9 mouse cellular contexts compared by ENCODE assay signal in the genomic region with DNA sequence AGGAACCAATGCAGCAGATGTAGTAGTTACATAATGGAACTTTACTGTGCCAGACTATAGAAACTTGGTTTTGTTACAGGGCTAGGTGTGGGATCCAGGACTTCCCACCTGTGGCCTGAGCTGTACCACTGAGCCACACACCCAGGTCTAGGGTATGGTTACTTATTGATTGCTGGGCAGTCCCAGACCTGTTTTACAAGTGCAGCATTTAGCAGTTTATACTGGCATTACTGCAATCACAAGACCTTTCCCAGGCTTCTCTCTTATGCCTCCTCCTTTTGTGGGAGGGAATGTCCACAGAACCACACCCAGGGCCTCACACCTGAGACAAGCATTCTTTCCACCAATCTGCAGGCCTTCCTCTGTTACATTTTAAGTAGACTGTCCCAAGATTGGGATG. TPM values are rescaled to one million over a fixed set of nuclear protein-coding genes. Genes with fewer than 3 reads are reported as not detected.
A peak's percentile ranks its signal among the peaks of the same experiment; 100 is the strongest.
DNase-seq lines count a peak whose midpoint lies in the region; ATAC-seq and TF ChIP-seq lines count a peak whose summit lies in the region.
"Had no signal": no experiment of that assay in that cellular context is flagged by ENCODE, and none has a peak within 500 bp of the region (broad histone marks: within the 10 kb centered on the region; RNA-seq: fewer than 3 reads in every experiment).

No protein-coding gene starts in this region.

- no peak for DNase-seq in heart, adult 18-20 months
- no peak for DNase-seq in G1E (ENCODE audit: low spot score)
- DNase-seq in hindbrain, embryonic 14.5 days (ENCODE audit: low spot score) = no peak
- no peak for DNase-seq in liver, postnatal 0 days
- DNase-seq in urinary bladder, adult 2 months (ENCODE audit: low spot score) = no peak
- no peak for DNase-seq in urinary bladder, postnatal 10 days (ENCODE audit: low spot score)
- no peak for DNase-seq in ovary, postnatal 14 days (ENCODE audit: low spot score)
- DNase-seq: gastrocnemius, postnatal 36 days had no signal

- peak overlapping the region; percentile 97 for H3K4me2 ChIP-seq in heart, embryonic 13.5 days
- H3K4me2 ChIP-seq in hindbrain, embryonic 14.5 days (replicated peaks) = peak overlapping the region; percentile 94
- peak overlapping the region; percentile 97 for H3K4me2 ChIP-seq in liver, postnatal 0 days (ENCODE audit: low read depth, low read length)

- H3K36me3 ChIP-seq in heart, embryonic 13.5 days = peaks cover 45% of the 10 kb centered on the region
- H3K36me3 ChIP-seq in G1E (replicated peaks) = peaks cover 57% of the 10 kb centered on the region
- peaks cover 8% of the 10 kb centered on the region for H3K36me3 ChIP-seq in hindbrain, embryonic 14.5 days (replicated peaks; ENCODE audit: control insufficient read depth, insufficient read depth)
- H3K36me3 ChIP-seq in liver, postnatal 0 days (replicated peaks; ENCODE audit: insufficient read depth, low read length) = peaks cover 31% of the 10 kb centered on the region

- no peaks in the 10 kb centered on the region for H3K9me3 ChIP-seq in heart, embryonic 13.5 days
- no peaks in the 10 kb centered on the region for H3K9me3 ChIP-seq in G1E (replicated peaks)
- no peaks in the 10 kb centered on the region for H3K9me3 ChIP-seq in hindbrain, embryonic 14.5 days (ENCODE audit: control insufficient read depth, low read length)
- H3K9me3 ChIP-seq in liver, postnatal 0 days (ENCODE audit: low read length) = no peaks in the 10 kb centered on the region

- no peak for TF ChIP-seq EP300 in liver, postnatal 0 days (IDR thresholded peaks at IDR 0.05; ENCODE audit: low read depth)

- no peak for ATAC-seq in heart, embryonic 13.5 days (ENCODE audit: extremely low read depth, insufficient number of reproducible peaks, low FRiP score, low TSS enrichment)
- no peak for ATAC-seq in G1E (ENCODE audit: extremely low read depth, insufficient number of reproducible peaks, low FRiP score, poor library complexity, severe bottlenecking)
- no peak for ATAC-seq in hindbrain, embryonic 14.5 days (ENCODE audit: low FRiP score)
- ATAC-seq in liver, postnatal 0 days = no peak

- no peak for TF ChIP-seq CTCF in G1E (IDR thresholded peaks at IDR 0.05; ENCODE audit: low read depth, low read length)
- no peak for TF ChIP-seq CTCF in liver, postnatal 0 days (IDR thresholded peaks at IDR 0.05; ENCODE audit: low read depth)

- H3K27ac ChIP-seq in heart, embryonic 13.5 days (replicated peaks) = no peak overlapping the region
- no peak overlapping the region for H3K27ac ChIP-seq in hindbrain, embryonic 14.5 days
- H3K27ac ChIP-seq in liver, postnatal 0 days (ENCODE audit: low read depth) = no peak overlapping the region

- 0 out of 2 replicates have a peak overlapping the region, but pooled peaks have one; percentile 97 for H3K4me3 ChIP-seq in heart, embryonic 13.5 days
- H3K4me3 ChIP-seq in G1E (ENCODE audit: low read depth, low read length) = peak overlapping the region; percentile 100; the same call in 1 of the 2 replicates
- H3K4me3 ChIP-seq in hindbrain, embryonic 14.5 days (replicated peaks; ENCODE audit: low read length) = no peak overlapping the region
- no peak overlapping the region; the same call in 1 of the 2 replicates for H3K4me3 ChIP-seq in liver, postnatal 0 days (ENCODE audit: low read depth, low read length)

- no peaks in the 10 kb centered on the region for H3K27me3 ChIP-seq in heart, embryonic 13.5 days (replicated peaks)
- H3K27me3 ChIP-seq in G1E (ENCODE audit: insufficient read depth, low read length) = no peaks in the 10 kb centered on the region
- H3K27me3 ChIP-seq in hindbrain, embryonic 14.5 days (ENCODE audit: control insufficient read depth, insufficient read depth, low read length) = no peaks in the 10 kb centered on the region
- no peaks in the 10 kb centered on the region for H3K27me3 ChIP-seq in liver, postnatal 0 days (ENCODE audit: insufficient read depth, low read length)

- H3K4me1 ChIP-seq in heart, embryonic 13.5 days = peaks cover 28% of the 10 kb centered on the region
- peaks cover 41% of the 10 kb centered on the region for H3K4me1 ChIP-seq in G1E (ENCODE audit: insufficient read depth, low read depth, low read length)
- H3K4me1 ChIP-seq in hindbrain, embryonic 14.5 days (replicated peaks; ENCODE audit: control insufficient read depth, insufficient read depth, low read length) = peaks cover 22% of the 10 kb centered on the region
- peaks cover 17% of the 10 kb centered on the region for H3K4me1 ChIP-seq in liver, postnatal 0 days (ENCODE audit: insufficient read depth)

- H3K9ac ChIP-seq in heart, embryonic 13.5 days = 0 out of 2 replicates have a peak overlapping the region, but pooled peaks have one; percentile 29
- H3K9ac ChIP-seq in hindbrain, embryonic 14.5 days = no peak overlapping the region
- H3K9ac ChIP-seq in liver, postnatal 0 days (replicated peaks) = no peak overlapping the region

RNA-seq across cellular contexts. Expression of gene Dnaaf2, which starts 0.8 kb away (rescaled TPM):
- polyA plus RNA-seq in heart, embryonic 13.5 days (2015; fragmentation: Nextera tagmentation; extraction: Ambion mirVana) = 6.4 and 6.8 TPM in 2 replicates
- total RNA-seq in heart, adult 18-20 months (2021) = under 1 TPM; 0.57 to 0.65 TPM
- total RNA-seq in G1E (2014; fragmentation: Nextera tagmentation) = 6.7 and 7.6 TPM in 2 replicates
- total RNA-seq in G1E (2017) = 9.8 and 11.4 TPM in 2 replicates
- polyA plus RNA-seq in G1E (2012) = 5.1 and 5.2 TPM in 2 replicates
- polyA plus RNA-seq in hindbrain, embryonic 14.5 days (2014; fragmentation: Nextera tagmentation; extraction: Ambion mirVana) = 5.7 and 7.0 TPM in 2 replicates
- 2.9 and 3.0 TPM in 2 replicates for polyA plus RNA-seq in liver, postnatal 0 days (2015; fragmentation: Nextera tagmentation; extraction: Ambion mirVana)
- 2.8 TPM in 2 replicates for polyA plus RNA-seq in urinary bladder, adult 2 months (2012; rRNA removed)

RNA-seq across cellular contexts. Expression of gene Gm49383, which starts 2.1 kb away (rescaled TPM):
- polyA plus RNA-seq in heart, embryonic 13.5 days (2015; fragmentation: Nextera tagmentation; extraction: Ambion mirVana) = 19.0 and 20.5 TPM in 2 replicates
- 1 to 10 TPM; 2.8 to 3.1 TPM for total RNA-seq in heart, adult 18-20 months (2021)
- 33.0 and 34.5 TPM in 2 replicates for total RNA-seq in G1E (2014; fragmentation: Nextera tagmentation)
- total RNA-seq in G1E (2017) = 56.1 and 82.2 TPM in 2 replicates
- polyA plus RNA-seq in G1E (2012) = 75.5 and 90.8 TPM in 2 replicates
- 12.7 and 15.3 TPM in 2 replicates for polyA plus RNA-seq in hindbrain, embryonic 14.5 days (2014; fragmentation: Nextera tagmentation; extraction: Ambion mirVana)
- polyA plus RNA-seq in liver, postnatal 0 days (2015; fragmentation: Nextera tagmentation; extraction: Ambion mirVana) = 9.1 and 10.2 TPM in 2 replicates
- polyA plus RNA-seq in urinary bladder, adult 2 months (2012; rRNA removed) = 1.3 and 2.1 TPM in 2 replicates

RNA-seq across cellular contexts. Expression of gene Gm49384, which starts 5.1 kb away (rescaled TPM):
- polyA plus RNA-seq in heart, embryonic 13.5 days (2015; fragmentation: Nextera tagmentation; extraction: Ambion mirVana) = 14.2 and 20.8 TPM in 2 replicates
- total RNA-seq in heart, adult 18-20 months (2021) = 1 to 10 TPM; 1.7 to 2.5 TPM
- total RNA-seq in G1E (2014; fragmentation: Nextera tagmentation) (40.3 and 61.3 TPM in 2 replicates), G1E (2017) (33.7 and 36.0 TPM in 2 replicates)
- polyA plus RNA-seq in G1E (2012) = not detected in 2 replicates
- 10.4 and 12.5 TPM in 2 replicates for polyA plus RNA-seq in hindbrain, embryonic 14.5 days (2014; fragmentation: Nextera tagmentation; extraction: Ambion mirVana)
- 8.3 and 9.5 TPM in 2 replicates for polyA plus RNA-seq in liver, postnatal 0 days (2015; fragmentation: Nextera tagmentation; extraction: Ambion mirVana)
- 3.6 and 4.1 TPM in 2 replicates for polyA plus RNA-seq in urinary bladder, adult 2 months (2012; rRNA removed)

RNA-seq across cellular contexts. Expression of gene Mgat2, which starts 15.0 kb away (rescaled TPM):
- 36.5 and 36.8 TPM in 2 replicates for polyA plus RNA-seq in heart, embryonic 13.5 days (2015; fragmentation: Nextera tagmentation; extraction: Ambion mirVana)
- total RNA-seq in heart, adult 18-20 months (2021) = 10 to 100 TPM; 18.6 to 20.2 TPM
- total RNA-seq in G1E (2014; fragmentation: Nextera tagmentation) (107 and 112 TPM in 2 replicates), G1E (2017) (118 and 119 TPM in 2 replicates)
- polyA plus RNA-seq in G1E (2012) = 50.7 and 61.0 TPM in 2 replicates
- 41.1 and 45.4 TPM in 2 replicates for polyA plus RNA-seq in hindbrain, embryonic 14.5 days (2014; fragmentation: Nextera tagmentation; extraction: Ambion mirVana)
- polyA plus RNA-seq in liver, postnatal 0 days (2015; fragmentation: Nextera tagmentation; extraction: Ambion mirVana) = 23.1 and 25.0 TPM in 2 replicates
- polyA plus RNA-seq in urinary bladder, adult 2 months (2012; rRNA removed) = 27.3 and 27.4 TPM in 2 replicates

RNA-seq across cellular contexts. Expression of gene Rpl36al, which starts 15.1 kb away (rescaled TPM):
- polyA plus RNA-seq in heart, embryonic 13.5 days (2015; fragmentation: Nextera tagmentation; extraction: Ambion mirVana) = 471 and 531 TPM in 2 replicates
- 100 to 1,000 TPM; 219 to 228 TPM for total RNA-seq in heart, adult 18-20 months (2021)
- total RNA-seq in G1E (2014; fragmentation: Nextera tagmentation) = 229 and 258 TPM in 2 replicates
- total RNA-seq in G1E (2017) = 1,699 and 1,905 TPM in 2 replicates
- polyA plus RNA-seq in G1E (2012) = 83.2 and 113 TPM in 2 replicates
- polyA plus RNA-seq in hindbrain, embryonic 14.5 days (2014; fragmentation: Nextera tagmentation; extraction: Ambion mirVana) = 362 and 438 TPM in 2 replicates
- polyA plus RNA-seq in liver, postnatal 0 days (2015; fragmentation: Nextera tagmentation; extraction: Ambion mirVana) = 543 and 555 TPM in 2 replicates
- polyA plus RNA-seq in urinary bladder, adult 2 months (2012; rRNA removed) = 607 and 659 TPM in 2 replicates

Comparison
In these comparisons a context has a peak if more than half of its experiments do, and no peak if none do; other contexts are left out.
1. H3K4me3 ChIP-seq: peak in heart, embryonic 13.5 days (single experiment) and G1E (single experiment); none in hindbrain, embryonic 14.5 days (single experiment) and liver, postnatal 0 days (single experiment).
2. Peak in every context shown above with its lines, with median percentiles within 50 percentile points of each other: H3K4me2 ChIP-seq.